Mouse (Mus musculus): ENCODE measurements around the gene Sf3a2.
A peak's percentile ranks its signal among the peaks of the same experiment; 100 is the strongest.

Gene Sf3a2

GRCm38 (mm10) chr10:80798150-80799006, at the start of gene Sf3a2, which contains the start of gene Plekhj1:
TSS of gene Sf3a2 (plus strand) at chr10:80798198.
TSS of gene Plekhj1 (minus strand) at chr10:80798626.
- peak; percentile 98 for DNase-seq

- no peak for DNase-seq
Observed at GRCm38 (mm10) chr10:80748609-80749008, 49.4 kb upstream of the Sf3a2 start.

GRCm38 (mm10) chr10:80751188-80751832, 46.7 kb upstream of the Sf3a2 start:
- peak; percentile 60 for DNase-seq

GRCm38 (mm10) chr10:80752079-80752625, 45.8 kb upstream of the Sf3a2 start:
- DNase-seq = no peak

GRCm38 (mm10) chr10:80754594-80755290, 43.3 kb upstream of the Sf3a2 start, which contains the start of gene Dot1l:
TSS of gene Dot1l (plus strand) at chr10:80755206.
- DNase-seq = peak; percentile 98

GRCm38 (mm10) chr10:80755291-80756015, 42.5 kb upstream of the Sf3a2 start:
- no peak for DNase-seq

GRCm38 (mm10) chr10:80756099-80756498, 41.9 kb upstream of the Sf3a2 start:
- DNase-seq = no peak

- DNase-seq = no peak
Observed at GRCm38 (mm10) chr10:80756509-80756908, 41.5 kb upstream of the Sf3a2 start.

- DNase-seq = no peak
Observed at GRCm38 (mm10) chr10:80756967-80757366, 41.0 kb upstream of the Sf3a2 start.

- peak; percentile 70 for DNase-seq
Observed at GRCm38 (mm10) chr10:80757717-80758116, 40.3 kb upstream of the Sf3a2 start.

GRCm38 (mm10) chr10:80758651-80759050, 39.3 kb upstream of the Sf3a2 start:
- no peak for DNase-seq

- DNase-seq = no peak
Observed at GRCm38 (mm10) chr10:80760596-80761524, 37.1 kb upstream of the Sf3a2 start.

GRCm38 (mm10) chr10:80761821-80762220, 36.2 kb upstream of the Sf3a2 start:
- no peak for DNase-seq

GRCm38 (mm10) chr10:80763502-80763901, 34.5 kb upstream of the Sf3a2 start:
- DNase-seq = no peak

GRCm38 (mm10) chr10:80765746-80766145, 32.3 kb upstream of the Sf3a2 start:
- DNase-seq = no peak

GRCm38 (mm10) chr10:80766161-80766815, 31.7 kb upstream of the Sf3a2 start:
- no peak for DNase-seq

- no peak for DNase-seq
Observed at GRCm38 (mm10) chr10:80768365-80768764, 29.6 kb upstream of the Sf3a2 start.

- no peak for DNase-seq
Observed at GRCm38 (mm10) chr10:80773816-80774215, 24.2 kb upstream of the Sf3a2 start.

GRCm38 (mm10) chr10:80774549-80774948, 23.4 kb upstream of the Sf3a2 start:
- peak; percentile 98 for DNase-seq

- DNase-seq = peak; percentile 77
Observed at GRCm38 (mm10) chr10:80774981-80775380, 23.0 kb upstream of the Sf3a2 start.

GRCm38 (mm10) chr10:80775731-80776130, 22.3 kb upstream of the Sf3a2 start:
- peak; percentile 90 for DNase-seq
